Mouse (Mus musculus): ENCODE measurements around the gene Dock3.
A peak's percentile ranks its signal among the peaks of the same experiment; 100 is the strongest.

The Dock3 gene

GRCm38 (mm10) chr9:107231539-107232139 is at the start of gene Dock3:
Dock3 (minus strand) TSS chr9:107231909.
- DNase-seq = peak; percentile 38

DNA sequence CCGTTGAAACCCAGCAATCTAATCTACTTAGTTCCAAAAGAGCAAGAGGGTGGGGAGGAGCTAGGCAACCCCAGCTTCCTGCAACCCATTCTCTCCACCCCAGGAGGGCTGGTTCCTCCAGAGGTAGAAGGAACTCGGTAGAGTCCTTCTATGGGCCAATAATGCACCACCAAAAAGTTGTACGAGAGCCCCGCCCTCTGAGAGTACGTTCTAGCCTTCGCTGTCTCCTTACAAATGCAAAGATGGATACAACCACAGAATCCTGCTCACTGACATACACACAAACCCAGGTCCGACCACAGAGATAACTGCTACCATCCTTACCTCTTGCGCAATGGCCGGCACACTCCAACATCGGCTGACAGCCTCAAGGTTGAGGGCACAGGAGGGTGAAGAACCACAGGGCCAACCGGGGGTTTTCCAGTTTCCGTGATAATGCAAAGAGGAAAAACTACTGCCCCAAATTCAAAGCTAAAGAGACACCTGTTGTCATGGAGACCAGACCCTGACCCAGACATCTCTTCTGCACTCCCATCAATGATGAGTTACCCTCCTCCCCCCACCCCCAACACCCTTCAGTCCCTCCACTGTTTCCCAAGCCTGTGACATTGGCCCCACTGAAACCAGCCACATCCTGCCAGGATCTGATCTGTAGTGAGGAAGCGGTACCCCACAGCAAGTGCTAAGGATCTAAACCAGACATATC is 48.8 kb upstream of the Dock3 start:
- no peak for DNase-seq

GRCm38 (mm10) chr9:107279378-107280321 is 47.9 kb upstream of the Dock3 start:
- DNase-seq = no peak

GRCm38 (mm10) chr9:107278527-107279377 is 47.0 kb upstream of the Dock3 start:
- no peak for DNase-seq

DNA sequence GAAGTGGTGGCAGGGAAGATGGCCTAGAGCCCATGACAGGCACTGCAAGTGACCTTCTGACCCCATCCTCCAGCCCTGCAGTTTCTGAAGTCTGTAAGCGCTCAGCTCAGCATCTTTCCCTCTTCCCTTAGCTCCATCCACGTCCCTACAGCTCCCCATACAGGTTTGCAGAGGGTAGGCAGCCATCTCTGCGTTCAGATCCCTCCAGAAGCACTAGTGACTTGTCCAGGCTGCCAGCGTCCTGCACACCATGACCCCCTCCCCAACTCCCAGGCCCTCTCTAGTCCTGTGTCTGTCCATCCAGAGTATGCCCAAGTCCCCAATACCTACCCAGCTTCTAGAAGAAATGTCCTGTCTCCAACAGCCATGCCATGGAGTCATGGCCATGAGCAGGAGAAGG is 46.4 kb upstream of the Dock3 start:
- DNase-seq = no peak

- no peak for DNase-seq
Measured at GRCm38 (mm10) chr9:107277603-107278002, 45.9 kb upstream of the Dock3 start.

DNA sequence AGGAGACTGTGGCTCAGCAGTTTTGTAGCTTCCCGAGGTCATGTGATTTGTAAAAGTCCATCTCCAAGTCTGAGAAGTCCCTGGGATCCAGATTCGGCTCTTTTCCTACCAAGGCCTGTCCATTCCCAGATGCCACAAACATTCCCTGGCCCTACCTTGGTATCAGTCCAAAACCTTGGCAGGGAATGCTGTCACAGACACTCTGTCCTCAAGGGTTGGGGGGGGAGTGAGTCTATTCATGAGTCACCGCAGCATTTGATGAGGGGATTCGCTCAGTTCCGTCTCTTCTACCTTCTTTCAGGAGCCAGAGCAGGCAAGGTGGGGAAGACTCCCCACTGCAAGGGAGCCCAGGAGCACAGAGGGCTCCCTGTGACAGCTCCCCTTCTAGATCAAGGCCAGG is 44.0 kb upstream of the Dock3 start:
- no peak for DNase-seq

DNA sequence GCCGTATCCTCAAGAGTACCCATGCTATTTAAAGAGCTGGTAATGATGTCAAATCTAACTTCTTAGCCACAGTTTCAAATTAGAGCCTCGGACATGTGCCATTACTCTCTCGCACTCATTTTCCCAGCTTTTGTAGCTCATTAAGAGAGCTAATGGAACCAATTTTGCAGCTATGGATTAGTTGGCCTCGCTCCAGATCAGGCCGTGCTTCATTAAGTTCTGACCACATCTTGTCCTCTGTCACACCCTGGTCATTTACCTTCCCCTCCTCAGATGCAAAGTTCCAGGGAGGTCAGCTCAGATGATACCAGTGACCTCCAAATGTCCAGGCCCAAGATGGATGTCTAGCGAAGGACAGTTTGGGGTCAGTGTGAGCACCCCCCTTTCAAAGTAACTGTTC is 43.0 kb upstream of the Dock3 start:
- DNase-seq = no peak

DNA sequence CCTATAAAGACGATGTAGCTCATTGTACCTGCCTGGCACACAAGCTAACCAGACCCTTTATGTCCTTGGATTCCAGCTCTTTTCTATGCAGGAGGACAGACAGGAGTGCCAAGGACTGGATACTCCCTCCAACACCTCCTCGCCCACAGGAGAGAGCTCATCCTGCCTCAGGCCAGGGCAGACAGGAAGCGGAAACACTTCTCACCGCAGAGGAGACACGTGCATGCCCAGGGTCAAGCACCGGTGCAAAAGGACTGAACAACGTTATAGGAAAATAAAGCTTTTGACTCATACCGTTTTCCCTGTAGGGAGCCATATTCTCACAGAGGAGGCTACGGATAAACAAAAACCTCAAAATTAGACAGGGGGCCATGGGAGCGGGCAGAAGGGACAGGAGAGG is 41.5 kb upstream of the Dock3 start:
- no peak for DNase-seq

DNA sequence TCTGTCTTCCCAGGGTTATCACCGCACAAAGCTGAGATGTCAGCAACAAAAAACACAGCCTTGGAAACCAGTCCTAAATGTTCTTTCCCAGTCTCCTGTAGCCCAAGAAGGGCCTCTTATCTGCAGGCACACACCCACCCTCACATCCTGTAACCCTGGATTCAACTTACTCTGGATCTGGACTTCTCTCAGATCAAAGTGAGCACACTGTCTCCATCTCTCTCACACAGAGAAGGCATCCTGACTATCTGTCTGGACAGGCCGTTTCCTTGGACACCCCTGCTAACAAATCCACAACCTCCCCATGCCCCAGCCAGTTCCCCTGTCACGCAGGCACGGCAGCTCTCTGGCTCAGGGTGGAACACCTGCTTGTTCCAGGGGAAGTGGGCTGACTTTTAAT is 40.6 kb upstream of the Dock3 start:
- DNase-seq = no peak

- DNase-seq = no peak
Measured at GRCm38 (mm10) chr9:107271177-107271938, 39.6 kb upstream of the Dock3 start.

- DNase-seq = no peak
Measured at GRCm38 (mm10) chr9:107269772-107270171, 38.1 kb upstream of the Dock3 start.

- DNase-seq = no peak
Measured at GRCm38 (mm10) chr9:107267721-107268402, 36.2 kb upstream of the Dock3 start.

DNA sequence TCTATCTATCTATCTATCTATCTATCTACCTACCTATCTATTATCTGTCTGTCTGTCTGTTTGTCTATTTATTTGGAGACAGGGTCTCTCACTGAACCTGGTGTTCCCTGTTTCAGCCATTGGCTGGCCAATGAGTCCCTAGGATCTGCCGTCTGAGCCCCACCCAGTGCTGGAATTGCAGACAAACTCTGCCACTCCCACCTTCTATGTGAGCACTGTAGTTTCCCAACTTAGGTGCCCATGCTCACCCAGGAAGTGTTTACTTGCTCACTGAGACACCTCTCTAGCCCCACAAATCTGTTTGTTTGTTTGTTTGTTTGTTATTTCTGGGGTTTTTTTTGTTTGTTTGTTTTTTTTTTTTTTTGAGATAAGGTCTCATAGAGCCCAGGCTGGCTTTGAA is 35.3 kb upstream of the Dock3 start:
- no peak for DNase-seq

DNA sequence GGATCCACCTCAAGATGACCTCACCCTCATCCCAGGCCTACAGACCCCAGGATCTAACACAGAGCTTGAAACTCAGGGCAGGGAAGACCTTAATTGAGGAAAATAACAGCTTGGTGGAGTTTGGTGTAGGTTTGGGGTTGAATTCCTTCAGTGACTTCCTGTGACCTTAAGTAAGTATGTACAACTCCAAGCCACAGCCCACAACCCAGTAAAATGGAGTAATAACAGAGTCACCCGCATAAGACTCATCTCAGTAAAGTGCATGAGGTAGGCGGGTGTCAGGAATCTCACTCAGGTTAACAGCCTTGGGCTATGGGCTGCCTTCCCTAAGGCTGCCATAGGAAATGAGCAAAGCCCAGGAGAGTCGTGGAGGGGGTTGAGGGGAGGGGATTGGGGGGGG is 33.0 kb upstream of the Dock3 start:
- no peak for DNase-seq

- no peak for DNase-seq
Measured at GRCm38 (mm10) chr9:107263912-107264311, 32.2 kb upstream of the Dock3 start.

DNA sequence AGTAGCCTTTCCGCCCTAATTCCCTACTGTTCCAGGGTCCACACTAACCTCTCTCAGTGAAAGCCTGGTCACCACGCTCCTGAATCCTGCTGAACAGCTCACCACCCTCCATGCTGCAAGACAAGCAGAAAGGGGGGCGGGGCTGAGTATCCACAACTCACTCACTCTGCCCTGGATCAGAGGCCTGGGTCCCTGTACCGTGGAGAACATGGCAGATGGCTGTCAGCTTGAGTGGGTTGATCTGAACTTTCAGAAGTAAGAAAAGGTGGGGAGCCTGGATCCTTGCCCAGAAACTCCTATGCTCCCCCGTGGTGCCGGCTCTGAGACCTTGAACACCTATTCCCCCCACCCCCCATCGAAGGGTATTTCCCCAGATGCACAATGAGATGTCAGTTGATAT is 30.7 kb upstream of the Dock3 start:
- no peak for DNase-seq

DNA sequence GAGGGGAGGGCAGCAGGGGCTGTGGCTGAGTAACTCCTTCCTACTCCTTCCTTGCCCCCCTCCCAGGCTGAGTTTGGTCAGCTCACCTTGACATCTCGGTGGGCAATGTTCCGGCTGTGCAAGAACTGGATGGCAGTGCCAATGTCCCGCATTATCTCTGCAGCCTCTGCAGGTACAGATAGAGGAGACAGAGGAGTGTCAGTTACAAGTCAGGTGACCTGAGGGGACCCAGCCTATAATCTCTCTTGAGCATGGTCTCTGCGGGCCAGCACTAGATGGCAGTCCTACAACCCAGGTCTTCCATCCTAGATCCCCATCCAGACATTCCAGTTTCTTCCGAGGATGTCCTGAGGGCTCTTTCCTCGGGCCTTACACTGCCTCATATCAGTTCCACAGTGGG is 30.1 kb upstream of the Dock3 start:
- DNase-seq = no peak

GRCm38 (mm10) chr9:107260836-107261235 is 29.1 kb upstream of the Dock3 start:
- DNase-seq = no peak

DNA sequence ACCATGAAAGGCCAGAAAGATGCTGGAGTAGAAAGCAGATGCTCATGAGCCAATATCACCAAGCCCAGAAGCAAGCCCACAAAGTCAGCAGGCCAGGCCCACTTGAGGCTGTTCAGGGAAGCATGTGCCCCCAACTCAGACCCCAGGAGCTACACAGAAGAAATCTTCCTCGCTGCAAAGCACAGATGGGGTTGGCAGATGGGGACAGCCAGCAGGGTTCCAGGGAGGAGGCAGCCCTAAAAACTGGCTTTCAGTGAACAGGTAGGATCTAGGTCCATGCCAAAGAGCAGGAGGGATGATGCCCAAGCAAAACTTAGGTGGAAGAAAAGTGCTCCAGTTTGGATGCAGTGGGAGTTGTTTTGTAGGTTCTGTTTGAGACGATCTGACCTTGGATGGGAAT is 28.7 kb upstream of the Dock3 start:
- no peak for DNase-seq

DNA sequence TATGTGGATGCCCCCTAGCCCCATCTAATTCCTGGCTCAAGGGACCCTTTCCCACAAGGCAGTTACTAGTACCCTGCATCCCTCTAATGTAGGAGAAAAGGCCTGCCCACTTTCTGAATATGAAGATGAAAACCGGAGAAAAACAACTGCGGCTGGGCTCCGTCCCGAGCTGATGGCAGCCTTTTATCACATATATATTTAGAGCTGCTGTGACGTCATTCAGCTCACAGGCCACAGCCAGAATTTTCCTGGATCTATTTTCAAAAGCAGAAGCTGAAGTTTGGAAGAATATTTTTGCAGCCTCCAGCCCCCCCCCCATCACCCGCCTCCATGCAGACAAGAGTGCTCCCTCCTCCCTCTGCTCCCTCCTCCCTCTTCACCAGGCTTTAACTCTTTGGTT is 27.9 kb upstream of the Dock3 start:
- DNase-seq = no peak

Data from thymus, postnatal 25 days (tissue).